In the genomic region with DNA sequence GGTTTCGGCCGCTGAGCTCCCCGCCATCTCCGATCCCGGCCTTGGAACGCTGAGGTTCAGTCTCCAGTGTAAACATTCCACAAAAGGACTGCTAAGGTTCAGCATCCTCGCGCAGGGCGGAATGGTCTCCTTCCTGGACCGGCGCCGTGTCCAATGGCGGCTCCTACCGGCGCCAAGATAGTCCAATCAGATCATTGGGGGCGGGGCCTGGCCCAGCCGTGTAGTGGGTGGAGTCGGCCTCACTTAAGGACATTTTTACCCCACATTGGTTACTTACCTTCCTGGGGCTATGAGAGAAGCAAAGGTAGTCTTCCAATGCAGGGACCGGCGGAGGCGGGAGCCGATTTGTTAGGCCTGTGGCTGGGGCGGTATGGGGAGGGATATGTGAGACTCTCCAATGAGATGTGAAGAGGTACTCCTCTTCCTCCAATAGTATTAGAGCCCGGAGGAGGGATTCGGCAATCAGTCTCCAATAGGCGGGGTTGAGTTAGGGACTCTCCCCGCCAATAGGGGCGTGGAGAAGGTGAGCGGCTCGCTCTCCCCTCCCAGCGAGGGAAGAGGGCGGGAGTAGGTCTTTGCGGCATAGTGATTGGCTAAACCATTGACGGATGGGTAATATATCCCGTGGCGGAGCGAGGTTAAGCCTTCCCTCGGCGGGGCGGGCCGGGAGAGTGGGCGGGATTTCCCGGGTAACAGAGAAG, we compare ENCODE assay signal across 8 mouse cellular contexts. TPM values are rescaled to one million over a fixed set of nuclear protein-coding genes. Genes with fewer than 3 reads are reported as not detected.
A peak's percentile ranks its signal among the peaks of the same experiment; 100 is the strongest.
DNase-seq lines count a peak whose midpoint lies in the region; ATAC-seq and TF ChIP-seq lines count a peak whose summit lies in the region.

No protein-coding gene starts in this region.

- CTCF ChIA-PET in Patski (lab: Charles Lee), result interaction anchor here (1.0 kb wide), 1 partner anchor 21 kb away, joined by 3 read pairs; no protein-coding TSS in a partner anchor

- POLR2A ChIA-PET in Patski (lab: Charles Lee), result no interaction called here

- H3K27ac ChIP-seq in hindbrain, embryonic 13.5 days, result peak overlapping the region; percentile 99

- peak overlapping the region; percentile 92 for H3K4me3 ChIP-seq in hindbrain, embryonic 13.5 days

- peak overlapping the region; percentile 91 for H3K9ac ChIP-seq in hindbrain, embryonic 13.5 days

- in situ Hi-C loops in Patski (cut with MboI; ENCODE audit: low pct_unique_long_range_greater_than_20kb), result loop anchor here (10.0 kb wide), 1 partner anchor 159 kb away; a partner anchor contains a TSS

- peak; percentile 96 for DNase-seq in Patski (ENCODE audit: low read depth, low spot score)
- peak; percentile 98 to 99 for DNase-seq in cerebellum, postnatal 14 days
- peak; percentile 97 to 99 for DNase-seq in frontal cortex, postnatal 14 days (ENCODE audit: low spot score in 2 of 2)
- peak; percentile 86 to 89 for DNase-seq in layer of hippocampus, postnatal 25 days (ENCODE audit: extremely low spot score in 1 of 2, low spot score in 1 of 2)
- peak; percentile 100 for DNase-seq in lung, postnatal 25 days (ENCODE audit: low spot score)
- DNase-seq in retina, embryonic 14.5 days (ENCODE audit: low spot score), result peak; percentile 99
- DNase-seq in thymus, postnatal 4 days, result peak; percentile 97

- under 1% methylated on average over 43 of the region's 43 CpGs for WGBS in hindbrain, embryonic 13.5 days

- peak; percentile 48 for ATAC-seq in Patski
- ATAC-seq in hindbrain, embryonic 13.5 days (ENCODE audit: low FRiP score), result peak; percentile 92

- no peaks in the 10 kb centered on the region for H3K27me3 ChIP-seq in Patski
- no peaks in the 10 kb centered on the region for H3K27me3 ChIP-seq in hindbrain, embryonic 13.5 days

- H3K36me3 ChIP-seq in hindbrain, embryonic 13.5 days, result no peaks in the 10 kb centered on the region

- no peaks in the 10 kb centered on the region for H3K9me3 ChIP-seq in hindbrain, embryonic 13.5 days

- peak overlapping the region; percentile 94 for H3K4me2 ChIP-seq in hindbrain, embryonic 13.5 days

- no peak for TF ChIP-seq CTCF in Patski (IDR thresholded peaks at IDR 0.05)

- peaks cover 33% of the 10 kb centered on the region for H3K4me1 ChIP-seq in hindbrain, embryonic 13.5 days (replicated peaks)

RNA-seq across cellular contexts. Expression of a gene that starts 4.0 kb away (rescaled TPM):
- polyA plus RNA-seq in Patski (2021), result 40.1 TPM
- 26.0 and 28.8 TPM in 2 replicates for polyA plus RNA-seq in hindbrain, embryonic 13.5 days (2015; fragmentation: Nextera tagmentation; extraction: Ambion mirVana)
- total RNA-seq in layer of hippocampus, postnatal 25 days (2021), result 10 to 100 TPM; 32.5 to 38.8 TPM

RNA-seq across cellular contexts. Expression of a gene that starts 54.7 kb away (rescaled TPM):
- polyA plus RNA-seq in Patski (2021), result 101 TPM
- polyA plus RNA-seq in hindbrain, embryonic 13.5 days (2015; fragmentation: Nextera tagmentation; extraction: Ambion mirVana), result 66.7 and 82.1 TPM in 2 replicates
- total RNA-seq in layer of hippocampus, postnatal 25 days (2021), result 100 to 1,000 TPM; 109 to 160 TPM

Comparison
In these comparisons a context has a peak if more than half of its experiments do, and no peak if none do; other contexts are left out.
1. Peak in every context shown above with its lines: DNase-seq, ATAC-seq, H3K4me3 ChIP-seq and H3K27ac ChIP-seq.